Mouse (Mus musculus): ENCODE data around the gene Etfb.

Gene Etfb

GRCm38 (mm10) chr7:43449811-43450210 lies 5.9 kb downstream of the Etfb start:
- DNase-seq (ENCODE audit: low read depth): no peak

- DNase-seq (ENCODE audit: low read depth): no peak
These were observed 7.8 kb downstream of the Etfb start for GRCm38 (mm10) chr7:43451726-43452125.

- peak; percentile 65 for DNase-seq (ENCODE audit: low read depth)
These were observed 8.7 kb downstream of the Etfb start for GRCm38 (mm10) chr7:43452609-43453008.

- DNase-seq (ENCODE audit: low read depth): no peak
These were observed 9.9 kb downstream of the Etfb start for GRCm38 (mm10) chr7:43453599-43454355.

GRCm38 (mm10) chr7:43454371-43454770 lies 10.5 kb downstream of the Etfb start:
- DNase-seq (ENCODE audit: low read depth): no peak

- DNase-seq (ENCODE audit: low read depth): no peak
These were observed 19.0 kb downstream of the Etfb start, which contains the start of gene Vsig10l for GRCm38 (mm10) chr7:43462851-43463250. Gene Vsig10l (plus strand): TSS chr7:43463151.

- no peak for DNase-seq (ENCODE audit: low read depth)
These were observed 20.1 kb downstream of the Etfb start for GRCm38 (mm10) chr7:43463976-43464375.

GRCm38 (mm10) chr7:43464864-43465343 lies 21.0 kb downstream of the Etfb start:
- no peak for DNase-seq (ENCODE audit: low read depth)

GRCm38 (mm10) chr7:43465344-43466098 lies 21.6 kb downstream of the Etfb start:
- peak; percentile 98 for DNase-seq (ENCODE audit: low read depth)

GRCm38 (mm10) chr7:43466099-43466694 lies 22.3 kb downstream of the Etfb start:
- peak; percentile 91 for DNase-seq (ENCODE audit: low read depth)

GRCm38 (mm10) chr7:43470373-43470772 lies 26.5 kb downstream of the Etfb start:
- DNase-seq (ENCODE audit: low read depth): peak; percentile 81

- peak; percentile 68 for DNase-seq (ENCODE audit: low read depth)
These were observed 31.8 kb downstream of the Etfb start for GRCm38 (mm10) chr7:43475706-43476105.

- no peak for DNase-seq (ENCODE audit: low read depth)
These were observed 32.5 kb downstream of the Etfb start for GRCm38 (mm10) chr7:43476376-43476775.

GRCm38 (mm10) chr7:43481191-43481590 lies 37.3 kb downstream of the Etfb start:
- DNase-seq (ENCODE audit: low read depth): peak; percentile 37

GRCm38 (mm10) chr7:43482090-43482716 lies 38.3 kb downstream of the Etfb start:
- no peak for DNase-seq (ENCODE audit: low read depth)

- no peak for DNase-seq (ENCODE audit: low read depth)
These were observed 39.4 kb downstream of the Etfb start for GRCm38 (mm10) chr7:43483236-43483635.

- no peak for DNase-seq (ENCODE audit: low read depth)
These were observed 44.8 kb downstream of the Etfb start for GRCm38 (mm10) chr7:43488646-43489045.

- DNase-seq (ENCODE audit: low read depth): no peak
These were observed 45.8 kb downstream of the Etfb start, which contains the start of gene Iglon5 for GRCm38 (mm10) chr7:43489631-43490125. Gene Iglon5 (minus strand): TSS chr7:43490075.

GRCm38 (mm10) chr7:43490182-43490584 lies 46.3 kb downstream of the Etfb start:
- no peak for DNase-seq (ENCODE audit: low read depth)

GRCm38 (mm10) chr7:43490861-43491260 lies 47.0 kb downstream of the Etfb start:
- DNase-seq (ENCODE audit: low read depth): no peak

- peak; percentile 34 for DNase-seq (ENCODE audit: low read depth)
These were observed 51.6 kb downstream of the Etfb start for GRCm38 (mm10) chr7:43495343-43496021.

Measured in induced T-regulatory cell, adult 2 months (primary cell).